Mouse (Mus musculus) embryonic facial prominence, embryonic 12.5 days (tissue): ENCODE results near the gene Slc2a3. TPM values are rescaled to one million over a fixed set of nuclear protein-coding genes. Genes with fewer than 3 reads are reported as not detected.
"Not testable (repeated sequence)": the region's sequence is repeated elsewhere in the genome, so short reads cannot be mapped to it uniquely, and the experiment has no call there.

Experiments used
- ATAC-seq: fragments of 200-750 bp; cut with Nextera tagmentation; 2 replicates; pipeline ENCODE4 v1.8.0; 2017; ENCODE audit not compliant: insufficient number of reproducible peaks, insufficient read depth, low FRiP score, low TSS enrichment
- H3K27ac ChIP-seq: fragments of 300-500 bp; sonication (generic); 2 replicates; pipeline ENCODE4 v1.5.1; 2016; ENCODE audit warnings: mild to moderate bottlenecking
- H3K27me3 ChIP-seq: fragments of 300-500 bp; sonication (generic); 2 replicates; pipeline ENCODE4 v1.6.1; 2016; ENCODE audit warnings: mild to moderate bottlenecking, moderate library complexity
- H3K36me3 ChIP-seq: fragments of 300-500 bp; sonication (generic); 2 replicates; pipeline ENCODE4 v1.6.1; 2016; ENCODE audit warnings: mild to moderate bottlenecking
- H3K4me1 ChIP-seq: fragments of 300-500 bp; sonication (generic); 2 replicates; pipeline ENCODE4 v1.6.1; 2016
- H3K4me2 ChIP-seq: fragments of 300-500 bp; sonication (generic); replicated peaks from 2 replicates; pipeline ENCODE4 v1.6.1; 2016; ENCODE audit warnings: mild to moderate bottlenecking, moderate library complexity
- H3K4me3 ChIP-seq: fragments of 300-500 bp; sonication (generic); 2 replicates; pipeline ENCODE4 v1.5.1; 2016; ENCODE audit warnings: mild to moderate bottlenecking
- H3K9ac ChIP-seq: fragments of 300-500 bp; sonication (generic); 2 replicates; pipeline ENCODE4 v1.6.1; 2016; ENCODE audit warnings: mild to moderate bottlenecking, moderate library complexity
- H3K9me3 ChIP-seq: fragments of 300-500 bp; sonication (generic); 2 replicates; pipeline ENCODE4 v1.6.1; 2016; ENCODE audit warnings: mild to moderate bottlenecking, moderate library complexity
- whole genome bisulfite sequencing: fragments of 180-500 bp; shearing (Covaris S2); methylation state at CpG from one replicate; pipeline ENCODE4 v1.1.7; 2016; 5-methylcytosine and 5-hydroxymethylcytosine counted together
- microRNA-seq: library from miRNA; unstranded; fragments of <30 nt; microRNA quantifications from one replicate; pipeline ENCODE4, GENCODE M21; 2017
- polyA plus RNA-seq: library from polyadenylated mRNA; unstranded; fragments of >200 nt; fragmentation: Nextera tagmentation; extraction: Ambion mirVana; gene quantifications from 2 replicates; pipeline ENCODE4 v1.2.1, GENCODE M21; 2016

Slc2a3 gene
- polyA plus RNA-seq, 1 experiment from 2014 or later: 32.7 TPM

DNA sequence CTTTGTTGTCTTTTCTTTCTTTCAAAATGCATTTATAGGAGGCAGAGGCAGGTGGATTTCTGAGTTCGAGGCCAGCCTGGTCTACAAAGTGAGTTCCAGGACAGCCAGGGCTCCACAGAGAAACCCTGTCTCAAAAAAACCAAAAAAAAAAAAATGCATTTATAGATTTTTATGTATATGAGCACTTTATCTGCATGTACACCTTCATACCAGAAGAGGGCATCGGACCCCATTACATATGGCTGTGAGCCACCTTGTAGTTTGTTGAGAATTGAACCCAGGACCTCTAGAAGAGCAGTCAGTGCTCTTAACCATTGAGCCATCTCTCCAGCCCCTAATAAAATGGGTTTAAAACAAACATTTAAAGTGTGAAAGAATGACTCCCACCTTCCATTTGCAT is 101.8 kb downstream of the Slc2a3 start:
- not testable (repeated sequence) for H3K9me3 ChIP-seq, H3K36me3 ChIP-seq, H3K27ac ChIP-seq, H3K4me1 ChIP-seq, H3K4me3 ChIP-seq, H3K27me3 ChIP-seq, H3K4me2 ChIP-seq, H3K9ac ChIP-seq, ATAC-seq
- WGBS: 83% methylated on average over 2 of the region's 2 CpGs

DNA sequence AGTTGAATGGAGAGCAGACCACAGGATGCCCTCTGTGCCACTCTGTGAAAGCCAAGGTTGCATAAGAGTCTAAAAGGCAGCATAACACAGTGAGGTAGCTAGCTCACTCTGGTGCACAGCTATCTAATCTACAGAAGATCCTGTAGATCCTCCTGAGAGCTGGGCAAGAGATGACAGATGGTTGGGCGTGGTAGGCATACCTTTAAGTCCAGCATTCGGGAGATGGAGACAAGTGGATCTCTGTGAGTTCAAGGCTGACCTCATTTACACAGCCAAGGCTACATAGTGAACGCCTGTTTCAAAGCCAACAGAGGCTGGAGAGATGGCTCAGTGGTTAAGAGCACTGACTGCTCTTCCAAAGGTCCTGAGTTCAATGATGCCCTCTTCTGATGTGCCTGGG is 106.0 kb downstream of the Slc2a3 start:
- no peak overlapping the region for H3K27ac ChIP-seq
- H3K4me2 ChIP-seq: no peak overlapping the region
- no peak overlapping the region for H3K9ac ChIP-seq
- H3K27me3 ChIP-seq: no peaks in the 10 kb centered on the region
- H3K4me1 ChIP-seq: no peaks in the 10 kb centered on the region
- H3K9me3 ChIP-seq: no peaks in the 10 kb centered on the region
- no peak overlapping the region for H3K4me3 ChIP-seq
- 92% methylated on average over 3 of the region's 3 CpGs for WGBS
- no peak for ATAC-seq
- H3K36me3 ChIP-seq: no peaks in the 10 kb centered on the region

DNA sequence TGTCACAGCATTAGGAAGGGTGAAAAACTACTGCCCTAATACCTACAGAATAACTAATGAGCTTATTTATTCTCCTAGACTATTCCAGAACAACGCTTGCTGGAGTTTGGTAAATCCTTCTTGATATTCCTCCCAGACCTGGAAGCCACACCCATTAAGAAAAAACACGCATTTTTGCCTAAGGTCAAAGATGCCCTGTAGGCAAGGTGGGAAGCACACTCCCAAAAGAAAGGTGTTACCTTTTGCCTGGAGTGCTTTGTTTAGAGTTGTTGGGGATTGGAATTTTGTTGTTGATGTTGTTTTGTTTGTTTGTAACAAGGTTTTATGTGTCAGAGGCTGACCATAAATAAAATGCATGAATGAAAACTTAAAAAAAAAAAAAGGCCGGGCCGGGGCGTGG is 111.4 kb downstream of the Slc2a3 start:
- Histone ChIP-seq H3K4me2 (no peak overlapping the region), H3K36me3 (no peaks in the 10 kb centered on the region), H3K9me3 (no peaks in the 10 kb centered on the region), H3K4me1 (no peaks in the 10 kb centered on the region), H3K9ac (no peak overlapping the region), H3K27me3 (no peaks in the 10 kb centered on the region), H3K27ac (no peak overlapping the region), H3K4me3 (no peak overlapping the region)
- ATAC-seq: no peak
- 84% methylated on average over 5 of the region's 5 CpGs for WGBS

DNA sequence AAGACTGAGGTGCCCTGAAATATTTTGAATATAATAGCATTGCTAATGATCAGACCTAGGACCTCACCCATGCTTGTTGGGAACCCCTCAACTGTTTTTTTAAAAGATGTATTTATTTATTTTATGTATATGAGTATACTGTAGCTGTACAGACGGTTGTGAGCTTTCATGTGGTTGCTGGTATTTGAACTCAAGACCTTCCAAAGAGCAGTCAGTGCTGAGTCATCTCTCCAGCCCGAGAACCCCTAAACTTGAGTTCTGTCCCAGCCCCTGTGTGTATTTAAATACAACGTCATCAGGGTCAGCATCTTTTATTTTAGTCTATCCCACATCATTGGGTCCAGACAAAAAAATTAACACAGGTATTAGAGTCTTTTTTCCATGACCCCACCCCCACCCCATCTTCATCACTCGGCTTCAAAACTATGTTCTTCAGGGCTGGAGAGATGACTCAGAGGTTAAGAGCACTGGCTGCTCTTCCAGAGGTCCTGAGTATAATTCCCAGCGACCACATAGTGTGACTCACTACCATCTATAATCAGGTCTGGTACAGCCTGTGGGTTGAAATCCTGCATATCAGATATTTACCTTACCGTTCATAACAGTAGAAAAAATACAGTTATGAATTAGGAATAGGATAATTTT is 111.9 kb downstream of the Slc2a3 start:
- H3K27ac ChIP-seq: no peak overlapping the region
- H3K36me3 ChIP-seq: no peaks in the 10 kb centered on the region
- no peak overlapping the region for H3K4me2 ChIP-seq
- no peak for ATAC-seq
- no peak overlapping the region for H3K4me3 ChIP-seq
- H3K4me1 ChIP-seq: no peaks in the 10 kb centered on the region
- no peak overlapping the region for H3K9ac ChIP-seq
- no peaks in the 10 kb centered on the region for H3K9me3 ChIP-seq
- H3K27me3 ChIP-seq: no peaks in the 10 kb centered on the region
- WGBS: 82% methylated on average over 6 of the region's 6 CpGs

DNA sequence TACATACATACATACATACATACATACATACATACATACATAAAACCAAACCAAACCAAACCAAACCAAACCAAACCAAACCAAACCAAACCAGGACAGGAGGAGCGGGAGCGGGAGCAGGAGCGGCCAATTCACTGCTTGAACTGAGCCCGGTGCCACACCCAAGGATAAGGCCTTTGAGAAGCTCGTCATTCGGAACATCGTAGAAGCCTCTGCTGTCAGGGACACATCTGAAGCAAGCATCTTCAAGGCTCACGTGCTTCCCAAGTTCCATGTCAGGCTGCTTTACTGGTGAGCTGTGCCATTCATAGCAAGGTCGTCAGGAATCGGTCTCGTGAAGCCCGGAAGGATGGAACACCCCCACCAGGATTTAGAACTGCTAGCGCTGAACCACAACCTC is 114.7 kb downstream of the Slc2a3 start:
- 92% methylated on average over 13 of the region's 13 CpGs for WGBS
- H3K36me3 ChIP-seq: no peaks in the 10 kb centered on the region

DNA sequence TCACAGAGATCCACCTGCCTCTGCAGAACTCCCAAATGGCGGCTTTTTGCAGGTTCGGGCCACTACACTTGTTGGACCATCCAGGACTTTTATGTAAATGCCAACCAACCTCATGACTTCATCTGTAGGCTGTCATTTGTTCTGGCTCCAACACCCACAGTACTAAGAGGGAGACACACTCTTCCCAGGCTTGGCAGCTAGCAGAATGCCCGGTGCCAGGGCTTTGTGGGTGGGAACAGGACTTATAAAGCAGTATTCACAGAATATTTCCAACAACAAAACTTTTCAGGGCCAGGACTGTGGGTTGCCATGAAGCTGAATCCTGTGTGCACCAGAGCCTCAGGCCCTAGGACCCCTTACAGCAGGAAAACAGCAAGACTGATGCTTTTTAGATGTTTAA is 118.8 kb downstream of the Slc2a3 start:
- H3K9me3 ChIP-seq: no peaks in the 10 kb centered on the region
- WGBS: 80% methylated on average over 3 of the region's 3 CpGs
- no peaks in the 10 kb centered on the region for H3K36me3 ChIP-seq
- no peaks in the 10 kb centered on the region for H3K27me3 ChIP-seq
- no peak for ATAC-seq
- no peak overlapping the region for H3K9ac ChIP-seq
- H3K4me3 ChIP-seq: no peak overlapping the region
- H3K4me2 ChIP-seq: no peak overlapping the region
- no peaks in the 10 kb centered on the region for H3K4me1 ChIP-seq
- H3K27ac ChIP-seq: no peak overlapping the region

More for the DNA sequence above, 114.7 kb downstream of the Slc2a3 start:
- no peaks in the 10 kb centered on the region for H3K9me3 ChIP-seq
- H3K27me3 ChIP-seq: no peaks in the 10 kb centered on the region
- no peak for ATAC-seq
- no peak overlapping the region for H3K4me2 ChIP-seq
- H3K4me3 ChIP-seq: no peak overlapping the region
- no peak overlapping the region for H3K9ac ChIP-seq
- H3K4me1 ChIP-seq: no peaks in the 10 kb centered on the region
- no peak overlapping the region for H3K27ac ChIP-seq

Small RNA genes lying within 50 kb of the gene (microRNA-seq; reads per million reads assigned to microRNA genes)
- gene Mir7231: not detected

Other genes starting within 250 kb of the Slc2a3 start
- not detected in 2 replicates for gene Aicda, start 247.8 kb downstream of the Slc2a3 start, polyA plus RNA-seq
- 1.7 and 2.0 TPM in 2 replicates for gene Apobec1, start 199.2 kb downstream of the Slc2a3 start, polyA plus RNA-seq
- gene Gdf3, start 191.6 kb downstream of the Slc2a3 start, polyA plus RNA-seq: 0.14 TPM in 1 of 2 replicates, not detected in the other
- gene Dppa3, start 175.2 kb downstream of the Slc2a3 start, polyA plus RNA-seq: 0.34 TPM in 1 of 2 replicates, not detected in the other
- 0.33 and 0.59 TPM in 2 replicates for gene Nanog, start 94.2 kb downstream of the Slc2a3 start, polyA plus RNA-seq
- 6.7 TPM in 2 replicates for gene Foxj2, start 18.3 kb upstream of the Slc2a3 start, polyA plus RNA-seq
- 2.3 and 2.5 TPM in 2 replicates for gene C3ar1, start 54.5 kb upstream of the Slc2a3 start, polyA plus RNA-seq
- 59.6 and 65.4 TPM in 2 replicates for gene Necap1, start 72.8 kb upstream of the Slc2a3 start, polyA plus RNA-seq
- 0.90 and 0.93 TPM in 2 replicates for gene Clec4a1, start 120.2 kb upstream of the Slc2a3 start, polyA plus RNA-seq
- 0.50 and 0.79 TPM in 2 replicates for gene Clec4a3, start 150.9 kb upstream of the Slc2a3 start, polyA plus RNA-seq
- not detected in 2 replicates for gene Clec4a4, start 188.7 kb upstream of the Slc2a3 start, polyA plus RNA-seq
- gene Clec4b1, start 248.3 kb upstream of the Slc2a3 start, polyA plus RNA-seq: not detected in 2 replicates